Mouse (Mus musculus) kidney, embryonic 16.5 days (tissue): ENCODE measurements at regions not wholly inside any gene's neighbourhood (a gene's known extent, or its start where the extent isn't known, plus 50 kb on each side); places are given as distances from the start of the nearest gene placed in this dataset.

Experiments used
- ATAC-seq: fragments of 200-750 bp; cut with Nextera tagmentation; 2 replicates; pipeline ENCODE4 v1.8.0; 2017; ENCODE audit warnings: moderate TSS enrichment; ENCODE audit not compliant: low FRiP score, low TSS enrichment
- H3K27ac ChIP-seq: fragments of 300-500 bp; sonication (generic); 2 replicates; pipeline ENCODE4 v1.5.1; 2014; ENCODE audit warnings: low read length
- H3K27me3 ChIP-seq: fragments of 300-500 bp; sonication (generic); 2 replicates; pipeline ENCODE4 v1.6.1; 2014; ENCODE audit warnings: low read length, control low read depth, mixed read lengths; ENCODE audit not compliant: insufficient read depth
- H3K36me3 ChIP-seq: fragments of 300-500 bp; sonication (generic); 2 replicates; pipeline ENCODE4 v1.6.1; 2014; ENCODE audit warnings: low read length, control low read depth, mixed read lengths; ENCODE audit not compliant: insufficient read depth
- H3K4me1 ChIP-seq: fragments of 300-500 bp; sonication (generic); 2 replicates; pipeline ENCODE4 v1.6.1; 2014; ENCODE audit warnings: low read length, control low read depth, mixed read lengths; ENCODE audit not compliant: insufficient read depth
- H3K4me2 ChIP-seq: fragments of 300-500 bp; sonication (generic); replicated peaks from 2 replicates; pipeline ENCODE4 v1.6.1; 2014; ENCODE audit warnings: low read depth, low read length
- H3K4me3 ChIP-seq: fragments of 300-500 bp; sonication (generic); 2 replicates; pipeline ENCODE4 v1.5.1; 2014; ENCODE audit warnings: mild to moderate bottlenecking, low read length
- H3K9ac ChIP-seq: fragments of 300-500 bp; sonication (generic); replicated peaks from 2 replicates; pipeline ENCODE4 v1.6.1; 2014; ENCODE audit warnings: low read length
- H3K9me3 ChIP-seq: fragments of 300-500 bp; sonication (generic); 2 replicates; pipeline ENCODE4 v1.6.1; 2016; ENCODE audit warnings: low read length, control low read depth
- WGBS: fragments of 180-500 bp; shearing (Covaris S2); extraction: QIAGEN DNeasy Blood & Tissue Kit; methylation state at CpG from one replicate; pipeline ENCODE4 v1.1.7; 2014; 5-methylcytosine and 5-hydroxymethylcytosine counted together

DNA sequence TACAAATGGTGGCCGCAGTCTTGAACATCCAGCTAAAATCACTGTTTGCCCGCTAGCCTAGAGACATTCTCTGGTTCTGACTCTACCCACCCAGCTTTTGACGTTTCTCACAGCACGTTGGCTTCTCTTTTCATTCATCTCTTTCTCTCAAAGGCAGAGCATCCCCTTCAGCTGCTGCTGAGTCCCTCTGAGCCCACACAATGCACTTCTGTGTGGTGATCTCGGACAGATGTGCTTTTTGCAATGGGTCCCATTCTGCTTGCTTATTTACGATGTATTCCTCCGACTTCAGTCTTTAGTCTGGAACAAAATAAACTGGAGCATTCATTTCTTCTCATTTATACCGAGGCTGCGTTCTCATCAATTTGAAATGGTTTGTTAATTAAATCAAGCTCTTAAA lies 66.2 kb upstream of the Cav2 start:
- H3K27ac ChIP-seq = no peak overlapping the region
- WGBS = 58% methylated on average over 9 of the region's 9 CpGs
- H3K9ac ChIP-seq = no peak overlapping the region
- no peaks in the 10 kb centered on the region for H3K36me3 ChIP-seq
- no peaks in the 10 kb centered on the region for H3K9me3 ChIP-seq
- no peak overlapping the region for H3K4me3 ChIP-seq
- H3K27me3 ChIP-seq = no peaks in the 10 kb centered on the region
- no peak overlapping the region for H3K4me2 ChIP-seq
- ATAC-seq = no peak
- 0 out of 2 replicates have a peak, but pooled peaks cover 2% of the 10 kb centered on the region for H3K4me1 ChIP-seq

DNA sequence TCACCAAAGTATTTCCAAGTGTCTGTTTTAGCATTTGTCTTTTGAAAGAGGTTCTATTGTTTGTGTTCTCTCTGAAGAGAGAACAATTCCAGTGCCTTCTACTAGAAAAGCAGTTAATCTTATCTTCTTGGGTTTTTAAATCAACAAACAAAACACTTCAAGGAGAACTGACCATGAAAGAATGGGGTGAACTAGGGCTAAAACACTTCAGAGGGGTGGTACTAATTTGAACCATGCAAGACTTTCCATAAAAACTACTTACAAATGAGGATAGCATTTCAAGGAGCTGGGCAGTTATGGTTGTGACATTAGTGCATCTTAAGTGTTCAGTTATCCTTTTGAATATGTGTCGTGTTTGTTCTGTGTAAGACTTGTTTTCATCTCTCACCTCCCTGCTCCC lies 64.5 kb upstream of the Cav2 start:
- Histone ChIP-seq H3K4me1 (0 out of 2 replicates have a peak, but pooled peaks cover 2% of the 10 kb centered on the region), H3K27ac (no peak overlapping the region), H3K36me3 (no peaks in the 10 kb centered on the region), H3K9ac (no peak overlapping the region), H3K4me2 (no peak overlapping the region), H3K27me3 (no peaks in the 10 kb centered on the region), H3K9me3 (no peaks in the 10 kb centered on the region), H3K4me3 (no peak overlapping the region)
- no peak for ATAC-seq
- 85% methylated on average over 1 of the region's 1 CpGs for WGBS

DNA sequence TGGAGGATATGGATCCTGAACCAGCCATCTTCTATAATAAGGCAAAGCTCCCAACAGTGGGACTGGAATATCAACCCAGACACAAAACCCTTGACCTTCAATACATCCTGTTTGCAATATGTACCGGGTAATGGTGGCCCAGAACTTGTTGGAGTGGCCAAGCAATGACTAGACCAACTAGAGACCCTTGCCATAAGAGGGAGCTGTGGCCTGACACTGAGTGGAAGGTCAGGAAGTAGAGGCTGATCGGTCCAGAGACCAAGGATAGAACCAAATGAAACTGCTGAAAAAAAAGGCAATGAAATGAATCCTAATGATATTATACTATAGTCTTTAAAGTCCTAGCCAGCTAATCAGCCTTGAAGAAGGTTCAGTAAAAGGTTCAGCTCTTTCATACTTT lies 57.2 kb upstream of the Cav2 start:
- H3K9ac ChIP-seq = no peak overlapping the region
- ATAC-seq = no peak
- H3K4me2 ChIP-seq = no peak overlapping the region
- WGBS = 79% methylated on average over 2 of the region's 2 CpGs
- no peak overlapping the region for H3K27ac ChIP-seq
- no peak overlapping the region for H3K4me3 ChIP-seq
- no peaks in the 10 kb centered on the region for H3K27me3 ChIP-seq
- H3K36me3 ChIP-seq = no peaks in the 10 kb centered on the region
- H3K4me1 ChIP-seq = no peaks in the 10 kb centered on the region
- H3K9me3 ChIP-seq = no peaks in the 10 kb centered on the region

DNA sequence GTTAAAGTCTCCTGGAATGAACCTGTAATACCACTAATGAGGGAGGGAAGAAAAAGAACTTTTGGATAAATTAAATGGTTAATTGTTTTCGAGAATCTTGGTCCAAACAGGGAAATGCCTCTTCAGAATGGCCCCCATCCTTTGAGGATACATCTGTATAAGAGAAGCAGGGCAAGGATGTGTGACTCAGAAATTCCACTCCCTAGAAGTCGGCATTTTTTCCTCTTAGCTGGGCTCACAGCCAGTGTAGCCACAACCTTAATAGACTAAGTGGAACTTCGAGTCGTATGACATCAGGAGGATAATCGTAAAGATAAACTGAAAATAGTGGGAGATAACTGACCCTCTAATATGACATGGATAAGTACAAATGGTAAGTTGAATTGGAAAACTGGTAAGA lies 56.1 kb upstream of the Cav2 start:
- no peak for ATAC-seq
- WGBS = 64% methylated on average over 5 of the region's 5 CpGs
- H3K36me3 ChIP-seq = no peaks in the 10 kb centered on the region
- H3K4me3 ChIP-seq = no peak overlapping the region
- H3K4me1 ChIP-seq = no peaks in the 10 kb centered on the region
- H3K9me3 ChIP-seq = no peaks in the 10 kb centered on the region
- H3K27me3 ChIP-seq = no peaks in the 10 kb centered on the region
- no peak overlapping the region for H3K9ac ChIP-seq
- H3K27ac ChIP-seq = no peak overlapping the region
- H3K4me2 ChIP-seq = no peak overlapping the region

DNA sequence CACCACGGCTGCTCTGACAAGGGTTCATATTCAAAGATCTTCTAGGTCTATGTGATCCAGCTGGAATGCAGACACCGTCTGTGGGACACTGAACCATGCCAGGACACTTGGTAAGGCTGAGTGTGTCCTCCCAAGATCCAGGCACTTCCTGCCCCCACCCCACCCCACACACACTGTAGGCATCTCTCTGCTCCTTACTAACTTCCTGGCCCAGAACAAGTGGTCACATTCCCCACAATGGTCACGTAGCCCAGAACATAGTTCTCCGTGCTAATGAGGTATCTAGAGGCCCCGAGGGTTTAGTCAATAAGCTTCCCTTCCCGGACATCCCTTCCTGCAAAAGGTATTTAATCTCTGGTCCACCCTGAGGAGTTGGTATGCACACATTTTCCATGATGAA lies 54.5 kb upstream of the Cav2 start:
- no peaks in the 10 kb centered on the region for H3K36me3 ChIP-seq
- no peaks in the 10 kb centered on the region for H3K4me1 ChIP-seq
- H3K4me2 ChIP-seq = no peak overlapping the region
- WGBS = 84% methylated on average over 6 of the region's 6 CpGs
- no peak for ATAC-seq
- H3K9ac ChIP-seq = no peak overlapping the region
- no peak overlapping the region for H3K27ac ChIP-seq
- no peak overlapping the region for H3K4me3 ChIP-seq
- H3K9me3 ChIP-seq = no peaks in the 10 kb centered on the region
- no peaks in the 10 kb centered on the region for H3K27me3 ChIP-seq
